Mouse (Mus musculus) kidney, adult 8-10 months (tissue): ENCODE measurements around the gene Smad1.
A peak's percentile ranks its signal among the peaks of the same experiment; 100 is the strongest.

ENCODE experiments used
- DNase-seq, 2 experiments: peaks; one replicate each; pipeline ENCODE4 v3.0.0; 2022

Gene Smad1

GRCm38 (mm10) chr8:79294610-79295275 lies 104.6 kb downstream of the Smad1 start, which contains the start of gene Mmaa:
Gene Mmaa, minus strand, starts transcription at chr8:79294937.
- DNase-seq = peak; percentile 96 to 97

GRCm38 (mm10) chr8:79293841-79294240 lies 105.5 kb downstream of the Smad1 start:
- no peak for DNase-seq

GRCm38 (mm10) chr8:79292712-79293264 lies 106.5 kb downstream of the Smad1 start:
- DNase-seq = no peak

GRCm38 (mm10) chr8:79289592-79289991 lies 109.7 kb downstream of the Smad1 start:
- DNase-seq = no peak

- DNase-seq = no peak
These were observed 110.6 kb downstream of the Smad1 start for GRCm38 (mm10) chr8:79288681-79289080.
